Mouse (Mus musculus) spleen, postnatal 10 days (tissue): ENCODE measurements around the gene Abr.

Experiments
- DNase-seq, 2 experiments: peaks; one replicate each; pipeline ENCODE4 v3.0.0; 2021 to 2022; ENCODE audit warnings: low spot score in 2 of 2

Abr gene

GRCm38 (mm10) chr11:76622152-76622565 is at the start of gene Abr:
Gene Abr (minus strand): TSS chr11:76622314.
- DNase-seq: peak; percentile 12 to 33

GRCm38 (mm10) chr11:76667807-76668206 is 45.7 kb upstream of the Abr start:
- no peak for DNase-seq

- no peak for DNase-seq
Observed at GRCm38 (mm10) chr11:76666002-76666649, 44.0 kb upstream of the Abr start.

- DNase-seq: no peak
Observed at GRCm38 (mm10) chr11:76661790-76662468, 39.8 kb upstream of the Abr start.

- no peak for DNase-seq
Observed at GRCm38 (mm10) chr11:76659138-76659930, 37.2 kb upstream of the Abr start.

- DNase-seq: no peak
Observed at GRCm38 (mm10) chr11:76657450-76657970, 35.4 kb upstream of the Abr start.

GRCm38 (mm10) chr11:76655106-76655505 is 33.0 kb upstream of the Abr start:
- DNase-seq: peak in 1 of 2 experiments; percentile 30

GRCm38 (mm10) chr11:76652838-76653334 is 30.8 kb upstream of the Abr start:
- no peak for DNase-seq

GRCm38 (mm10) chr11:76650862-76651560 is 28.9 kb upstream of the Abr start:
- DNase-seq: no peak

- DNase-seq: peak; percentile 24 to 77
Observed at GRCm38 (mm10) chr11:76647500-76647899, 25.4 kb upstream of the Abr start.

GRCm38 (mm10) chr11:76647062-76647461 is 24.9 kb upstream of the Abr start:
- DNase-seq: no peak

- peak; percentile 71 to 87 for DNase-seq
Observed at GRCm38 (mm10) chr11:76645955-76646354, 23.8 kb upstream of the Abr start.

GRCm38 (mm10) chr11:76645036-76645435 is 22.9 kb upstream of the Abr start:
- no peak for DNase-seq

GRCm38 (mm10) chr11:76644257-76644656 is 22.1 kb upstream of the Abr start:
- no peak for DNase-seq

GRCm38 (mm10) chr11:76640231-76640630 is 18.1 kb upstream of the Abr start:
- no peak for DNase-seq

GRCm38 (mm10) chr11:76639269-76639985 is 17.3 kb upstream of the Abr start:
- no peak for DNase-seq

GRCm38 (mm10) chr11:76630487-76630886 is 8.4 kb upstream of the Abr start:
- no peak for DNase-seq

GRCm38 (mm10) chr11:76630023-76630422 is 7.9 kb upstream of the Abr start:
- no peak for DNase-seq

- DNase-seq: no peak
Observed at GRCm38 (mm10) chr11:76628613-76629012, 6.5 kb upstream of the Abr start.

GRCm38 (mm10) chr11:76624881-76625280 is 2.8 kb upstream of the Abr start:
- DNase-seq: no peak

- DNase-seq: no peak
Observed at GRCm38 (mm10) chr11:76624071-76624470, 2.0 kb upstream of the Abr start.
